Mouse (Mus musculus): ENCODE results near the gene Swt1. TPM values are rescaled to one million over a fixed set of nuclear protein-coding genes. Genes with fewer than 3 reads are reported as not detected.
"Not testable (repeated sequence)": the region's sequence is repeated elsewhere in the genome, so short reads cannot be mapped to it uniquely, and the experiment has no call there.

Gene Swt1
- 38.7 and 42.7 TPM in 2 replicates for polyA plus RNA-seq (2015; fragmentation: Nextera tagmentation; extraction: Ambion mirVana)

DNA sequence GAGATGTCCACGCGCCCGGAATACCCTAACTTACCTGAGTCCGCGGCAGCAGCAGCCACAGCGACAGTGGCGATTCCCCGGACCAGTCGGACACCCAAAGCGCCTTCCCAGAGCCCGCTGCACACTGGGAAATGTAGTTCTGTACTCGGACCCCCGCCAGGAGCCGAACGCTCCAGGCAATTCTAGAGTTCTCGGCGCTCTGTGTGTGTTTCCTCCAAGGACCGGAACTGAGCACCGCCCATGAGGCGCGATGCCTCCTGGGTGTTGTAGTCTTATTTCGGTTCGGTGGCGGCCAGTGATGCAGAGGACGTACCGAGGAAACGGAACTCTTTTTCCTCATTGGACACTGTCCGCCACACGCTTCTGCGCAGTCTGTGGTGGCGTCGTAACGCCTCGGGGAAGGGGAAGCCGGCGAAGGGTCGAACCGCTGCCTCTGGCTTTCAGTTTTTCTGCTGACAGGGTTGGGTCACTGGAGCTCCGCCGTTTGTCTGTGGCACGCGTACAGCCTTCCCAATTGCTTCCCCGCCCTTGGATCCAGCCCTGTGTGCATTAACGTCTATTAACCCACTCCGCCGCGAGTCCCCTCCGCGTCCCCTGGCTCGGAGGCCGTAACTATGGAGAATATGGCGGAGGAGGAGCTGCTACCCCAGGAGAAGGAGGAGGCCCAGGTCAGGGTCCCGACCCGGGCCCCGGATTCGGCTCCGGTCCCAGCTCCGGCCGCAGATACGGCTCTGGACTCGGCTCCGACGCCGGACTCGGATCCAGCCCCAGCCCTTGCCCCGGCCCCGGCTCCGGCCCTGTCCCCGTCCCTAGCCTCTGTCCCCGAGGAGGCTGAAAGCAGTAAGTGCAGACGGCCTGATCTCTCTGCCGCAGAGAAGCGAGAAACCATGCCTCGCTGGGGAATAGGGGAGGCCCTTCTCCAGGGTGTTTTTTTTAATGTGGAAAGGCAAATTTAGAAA, at the start of gene Swt1, which contains the start of gene Trmt1l:
TSS of gene Swt1 (minus strand) at position 193 of the 959 bp plus-strand sequence.
TSS of gene Trmt1l (plus strand) at position 280 of the 959 bp plus-strand sequence.
- DNase-seq (ENCODE audit: low spot score) = peak; percentile 96

DNA sequence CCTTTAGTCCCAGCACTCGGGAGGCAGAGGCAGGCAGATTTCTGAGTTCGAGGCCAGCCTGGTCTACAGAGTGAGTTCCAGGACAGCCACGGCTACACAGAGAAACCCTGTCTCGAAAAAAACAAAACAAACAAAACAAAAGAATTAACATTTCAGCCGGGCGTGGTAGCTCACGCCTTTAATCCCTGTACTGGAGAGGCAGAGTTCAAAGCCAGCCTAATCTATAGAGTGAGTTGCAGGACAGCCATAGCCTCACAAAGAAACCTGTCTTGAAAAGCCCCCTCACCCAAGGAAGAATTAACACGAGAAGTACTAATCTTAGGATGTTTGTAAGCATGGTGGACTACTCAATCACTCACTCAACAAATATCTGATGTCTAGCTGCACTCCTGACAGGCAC, 44.1 kb upstream of the Swt1 start:
- DNase-seq (ENCODE audit: low spot score) = not testable (repeated sequence)

DNA sequence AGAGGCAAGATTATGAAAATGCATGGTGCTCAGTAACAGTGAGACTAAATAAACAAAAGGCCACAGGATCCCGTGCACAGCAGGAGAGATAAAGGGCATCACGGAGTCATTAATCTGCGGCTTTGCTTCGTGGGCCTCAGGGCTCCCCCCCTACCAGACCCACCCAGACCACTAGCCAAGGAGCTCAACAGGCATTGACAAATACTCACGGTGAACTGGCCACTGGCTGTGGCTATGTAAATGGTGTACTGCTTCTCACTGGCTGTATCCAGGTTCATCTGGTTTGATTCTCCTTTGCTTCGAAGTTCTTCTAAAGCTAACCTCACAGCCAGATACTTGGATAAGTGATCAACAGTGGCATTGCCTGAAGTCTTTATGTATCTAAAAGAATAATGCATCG, 43.2 kb upstream of the Swt1 start:
- no peak for DNase-seq (ENCODE audit: low spot score)

DNA sequence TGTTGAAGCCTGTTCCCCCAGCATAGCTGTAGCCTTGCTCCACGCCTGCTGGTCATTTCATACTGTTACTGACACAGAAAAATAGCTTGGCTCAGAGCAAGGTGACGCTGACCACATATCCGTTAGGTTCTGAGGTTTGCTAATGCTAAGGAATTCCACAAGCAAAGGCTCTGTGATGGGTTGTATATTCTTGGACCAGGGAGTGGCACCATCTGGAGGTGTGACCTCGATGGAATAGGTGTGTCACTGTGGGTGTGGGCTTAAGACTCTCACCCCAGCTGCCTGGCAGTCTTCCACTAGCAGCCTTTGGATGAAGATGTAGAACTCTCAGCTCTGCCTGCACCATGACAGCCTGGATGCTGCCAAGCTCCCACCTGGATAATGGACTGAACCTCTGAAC, 38.3 kb upstream of the Swt1 start:
- DNase-seq (ENCODE audit: low spot score) = no peak

DNA sequence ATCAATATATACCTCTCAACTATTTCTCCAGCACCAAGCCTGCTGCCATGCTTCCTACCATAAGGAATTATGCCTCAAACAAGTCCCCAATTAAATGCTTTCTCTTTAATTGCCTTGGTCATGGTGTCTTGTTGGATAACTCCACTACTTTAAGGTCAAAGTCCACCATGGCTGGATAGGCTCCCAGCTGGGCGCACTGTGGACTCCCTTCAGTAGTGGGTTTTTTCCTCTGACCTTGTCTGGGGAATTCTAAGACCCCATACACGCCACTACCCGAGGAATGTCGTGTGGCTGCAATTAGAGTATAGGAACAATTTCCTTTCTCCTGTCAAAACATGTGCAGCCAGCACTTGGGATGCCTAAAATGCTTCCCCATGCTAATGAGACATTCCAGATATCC, 36.7 kb upstream of the Swt1 start:
- no peak for DNase-seq (ENCODE audit: low spot score)

DNA sequence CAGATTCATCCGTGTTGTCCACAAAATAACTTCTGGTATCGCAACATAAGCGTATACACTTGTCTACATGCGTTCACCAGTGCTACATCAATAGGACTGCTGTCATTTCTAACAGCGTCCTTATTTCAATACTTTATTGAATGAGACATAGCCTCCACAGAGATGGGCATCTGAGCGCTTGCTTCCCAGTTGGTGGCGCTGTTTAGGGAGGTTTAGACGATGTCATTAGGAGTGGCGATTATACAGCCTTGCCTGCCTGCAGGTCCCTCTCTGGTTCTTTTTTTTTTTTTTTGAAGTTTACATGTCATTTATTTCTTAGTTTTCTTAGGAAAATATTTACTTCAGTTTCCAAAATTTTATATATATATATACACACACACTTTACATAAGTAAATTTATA, 33.0 kb upstream of the Swt1 start:
- no peak for DNase-seq (ENCODE audit: low spot score)

DNA sequence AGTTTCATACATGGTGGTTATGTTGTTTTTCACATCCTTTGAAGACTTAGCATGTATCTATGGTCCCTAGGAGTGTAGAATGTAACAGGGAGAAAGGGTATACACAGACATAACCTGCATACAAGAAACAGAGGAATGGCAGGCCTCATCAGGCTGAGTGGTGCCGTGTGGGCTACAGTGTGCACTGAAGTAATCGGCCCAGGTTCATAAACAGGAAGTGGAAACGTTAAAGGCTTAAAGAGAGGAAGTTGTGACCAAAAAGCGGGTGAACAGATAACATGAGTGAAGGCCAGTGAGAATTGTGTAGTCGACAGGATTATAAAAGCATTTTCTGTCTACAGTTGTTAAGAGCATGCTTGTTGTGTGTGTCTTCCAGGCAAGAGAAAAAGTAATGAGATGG, 28.8 kb upstream of the Swt1 start:
- DNase-seq (ENCODE audit: low spot score) = peak; percentile 52

DNA sequence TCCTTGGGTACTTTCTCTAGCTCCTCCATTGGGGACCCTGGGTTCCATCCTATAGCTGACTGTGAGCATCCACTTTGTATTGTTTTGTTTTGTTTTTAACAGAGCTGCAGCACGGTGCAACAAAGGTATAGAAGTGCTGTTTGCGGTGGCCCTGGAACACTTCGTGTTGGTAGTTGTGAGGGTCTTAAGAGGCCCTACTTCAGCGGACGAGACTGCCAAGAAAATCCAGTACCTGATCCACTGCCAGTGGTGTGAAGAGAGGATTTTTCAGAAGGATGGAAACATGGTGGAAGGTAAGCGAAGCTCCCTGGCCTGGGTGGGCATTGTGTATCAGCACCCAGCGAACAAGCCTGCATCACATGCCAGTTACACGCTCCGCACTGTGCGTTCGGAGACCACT, 23.7 kb upstream of the Swt1 start:
- no peak for DNase-seq (ENCODE audit: low spot score)

DNA sequence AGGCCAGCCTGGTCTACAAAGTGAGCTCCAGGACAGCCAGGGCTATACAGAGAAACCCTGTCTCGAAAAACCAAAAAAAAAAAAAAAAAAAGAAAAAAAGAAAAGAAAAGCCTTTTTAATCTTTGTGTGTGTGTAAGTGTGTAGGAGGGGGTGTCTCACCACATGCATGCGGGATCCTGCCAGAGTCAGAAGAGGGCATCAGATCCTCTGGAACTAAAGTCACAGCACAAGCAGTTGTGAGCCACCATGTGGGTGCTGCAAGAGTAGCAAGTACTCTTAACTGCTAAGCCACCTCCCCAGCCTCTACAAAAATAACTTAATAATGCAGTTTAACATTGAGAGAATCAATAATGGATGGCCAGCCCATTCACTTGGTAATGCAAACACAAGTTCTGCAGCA, 22.6 kb upstream of the Swt1 start:
- DNase-seq (ENCODE audit: low spot score) = no peak

DNA sequence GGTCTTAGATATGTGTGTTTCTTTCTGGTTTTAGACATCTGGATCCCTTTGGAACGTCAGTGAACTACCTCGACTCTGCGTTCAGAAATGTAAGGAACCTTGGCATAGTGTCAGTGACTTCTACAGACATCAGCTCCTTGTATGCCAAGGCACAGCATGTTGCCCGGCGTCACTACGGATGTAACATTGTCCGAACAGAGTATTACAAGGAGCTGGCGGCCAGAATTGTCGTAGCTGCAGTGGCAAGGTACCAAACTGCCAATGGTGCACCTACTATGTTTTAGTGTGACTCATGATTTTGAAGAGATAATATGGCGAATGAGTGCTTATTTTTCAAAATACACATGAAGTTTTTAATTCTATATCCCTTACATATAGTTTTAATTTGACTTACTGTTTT, 21.6 kb upstream of the Swt1 start:
- no peak for DNase-seq (ENCODE audit: low spot score)

DNA sequence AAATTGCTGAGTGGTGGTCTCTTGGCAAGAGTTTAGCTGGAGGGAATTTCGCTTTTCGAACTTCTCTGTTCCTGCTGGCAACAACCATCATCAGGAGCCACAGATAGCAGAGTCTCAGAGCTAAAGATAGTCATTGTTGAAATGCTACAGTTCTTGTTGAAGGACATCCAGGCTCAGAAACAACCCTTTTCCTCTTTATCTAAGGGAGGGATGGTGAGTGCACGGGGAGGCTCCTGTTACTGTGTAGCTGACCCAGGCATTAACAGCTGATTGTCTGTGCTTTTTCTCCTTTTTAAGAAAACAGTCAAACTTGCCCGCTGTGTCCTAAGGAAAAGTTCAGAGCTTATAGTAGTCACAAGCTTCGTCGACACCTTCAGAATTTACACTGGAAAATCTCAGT, 7.2 kb upstream of the Swt1 start:
- DNase-seq (ENCODE audit: low spot score) = no peak

DNA sequence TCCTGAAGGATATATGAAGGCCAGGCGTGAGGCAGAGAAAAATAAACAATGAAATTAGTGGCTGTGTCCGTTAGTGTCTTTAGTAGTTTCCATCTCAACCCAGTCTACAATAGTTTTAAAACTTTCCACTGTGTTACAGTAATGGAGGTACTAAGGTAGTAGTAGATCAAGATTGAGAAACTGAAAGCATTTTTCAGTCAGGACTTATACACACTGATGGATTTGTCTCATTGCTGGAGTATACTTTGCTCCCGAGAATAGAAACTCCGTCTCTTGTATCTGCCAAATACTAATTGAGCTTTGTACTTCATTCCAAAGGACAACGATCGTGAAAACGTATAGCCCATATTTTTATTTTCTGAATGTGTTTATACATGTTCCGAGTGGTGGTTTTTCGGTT, 1.1 kb upstream of the Swt1 start:
- DNase-seq (ENCODE audit: low spot score) = no peak

DNA sequence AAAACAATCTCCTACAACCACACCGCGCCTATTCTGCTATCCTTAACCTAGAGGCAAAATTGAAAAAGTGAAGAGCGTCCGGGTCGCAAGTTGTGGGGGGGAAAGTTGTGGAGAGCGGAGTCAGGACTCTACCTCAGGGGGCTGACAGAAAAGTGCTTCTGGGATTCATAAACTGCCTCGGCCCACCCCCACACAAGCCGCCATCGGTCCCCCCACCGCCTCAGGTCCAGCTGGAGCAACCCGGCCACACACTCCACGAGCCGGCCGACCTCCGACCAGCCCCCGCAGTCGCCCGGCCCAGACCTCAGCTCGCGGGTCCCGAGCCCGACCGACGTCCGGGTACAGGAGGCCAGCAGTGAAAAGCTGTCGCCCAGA, 380 bp downstream of the Swt1 start:
- no peak for DNase-seq (ENCODE audit: low spot score)

DNA sequence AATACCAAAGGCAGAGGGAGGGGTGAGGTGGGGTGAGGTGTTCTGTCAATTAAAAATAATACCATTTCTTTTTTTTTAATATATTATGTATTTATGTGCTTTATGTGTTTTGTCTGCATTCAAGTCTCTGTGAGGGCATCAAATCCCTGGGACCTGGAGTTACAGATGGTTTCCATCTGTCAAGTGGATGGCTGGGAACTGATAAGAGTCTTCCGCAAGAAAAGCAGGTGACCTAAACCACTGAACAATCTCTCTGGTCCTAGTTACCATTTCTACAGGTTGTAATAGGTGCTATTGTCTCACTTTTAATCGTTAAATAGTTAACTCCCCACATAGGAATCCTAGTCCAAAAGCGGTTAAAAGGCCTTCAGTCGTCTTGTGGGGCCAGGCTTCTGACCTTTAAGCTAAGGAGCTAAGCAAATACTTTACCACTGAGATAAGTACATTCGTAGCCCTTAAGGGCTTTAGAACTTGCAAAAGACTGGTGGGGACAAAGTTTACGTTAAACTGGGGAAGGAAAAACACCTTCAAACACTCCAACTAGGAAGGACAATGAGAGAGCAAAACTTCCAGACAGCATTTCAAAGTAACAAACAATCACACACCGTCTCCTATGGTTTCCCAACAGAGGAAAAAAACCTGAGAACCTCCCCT, 1.2 kb downstream of the Swt1 start:
- no peak for DNase-seq (ENCODE audit: low spot score)

DNA sequence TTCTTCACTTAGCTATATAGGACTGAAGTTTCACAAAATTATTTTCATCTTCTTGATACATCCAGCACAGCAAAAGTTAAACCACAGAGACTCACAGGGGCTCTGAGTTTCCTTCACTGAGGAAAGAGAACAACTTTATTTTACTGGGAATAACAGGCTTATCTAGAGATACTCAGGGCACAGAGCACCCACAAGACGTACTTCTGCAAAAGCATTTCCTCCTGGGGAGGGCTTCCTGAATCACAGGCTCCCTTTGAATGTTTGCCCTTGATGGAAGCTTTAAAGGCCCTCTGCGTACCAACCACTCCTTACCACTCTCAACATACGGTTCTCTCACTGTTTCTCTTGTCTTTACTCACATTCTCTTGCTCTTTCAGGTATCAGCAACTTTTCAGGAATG, 6.1 kb downstream of the Swt1 start:
- DNase-seq (ENCODE audit: low spot score) = no peak

DNA sequence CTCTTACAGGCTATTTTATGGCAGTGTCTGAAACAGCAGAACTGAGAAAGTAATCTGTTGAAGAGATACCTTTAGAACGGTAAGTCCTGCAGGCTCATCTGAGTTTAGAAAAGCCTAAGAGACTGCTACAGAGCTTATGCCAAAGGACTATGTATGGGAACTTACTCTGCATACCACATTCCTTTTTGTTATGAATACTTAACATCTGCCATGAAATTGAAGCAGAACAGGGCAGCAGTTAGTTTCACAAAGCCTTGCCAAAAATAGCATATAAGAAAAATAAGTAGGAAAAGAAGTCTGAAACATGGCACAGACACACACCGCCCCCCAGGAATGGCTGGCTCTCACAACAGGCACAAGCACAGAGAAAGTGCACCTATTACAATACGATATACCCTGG, 18.4 kb downstream of the Swt1 start:
- DNase-seq (ENCODE audit: low spot score) = no peak

DNA sequence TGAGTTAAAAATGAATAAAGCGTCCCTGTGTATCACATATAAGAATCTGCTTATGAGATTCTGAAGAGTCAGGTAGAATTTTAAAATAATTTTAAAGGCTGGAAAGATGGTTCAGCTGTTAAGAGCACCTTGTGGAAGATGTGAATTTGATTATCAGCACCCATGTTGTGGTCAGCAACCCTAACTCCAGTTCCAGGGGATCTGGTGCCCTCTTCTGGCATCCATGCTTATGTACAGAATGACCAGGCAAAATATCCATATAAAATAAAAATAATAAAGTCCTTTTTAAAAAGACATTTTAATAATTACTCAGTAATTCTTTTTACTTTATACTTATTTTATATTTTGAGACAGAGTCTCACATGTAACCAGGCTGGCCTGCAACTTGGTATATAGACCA, 38.2 kb downstream of the Swt1 start:
- DNase-seq (ENCODE audit: low spot score) = no peak

DNA sequence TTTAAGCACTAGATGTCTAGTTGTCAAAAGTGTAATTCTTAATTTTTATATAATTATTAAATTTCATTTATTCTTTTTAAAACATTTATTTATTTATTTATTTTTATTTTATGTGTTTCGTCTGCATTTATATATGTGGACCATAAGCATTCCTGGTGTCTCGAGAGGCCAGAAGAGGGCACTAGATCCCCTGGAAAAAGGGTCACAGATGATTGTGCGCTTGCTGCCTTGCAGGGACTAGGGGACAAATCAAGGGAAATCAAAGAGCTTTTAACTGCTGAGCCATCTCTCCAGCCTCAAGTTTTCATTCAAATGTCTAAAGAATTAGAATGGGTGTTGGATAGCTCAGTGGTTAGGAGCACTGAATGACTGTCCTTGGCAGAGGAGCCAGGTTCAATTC, 50.9 kb downstream of the Swt1 start:
- DNase-seq (ENCODE audit: low spot score) = no peak

DNA sequence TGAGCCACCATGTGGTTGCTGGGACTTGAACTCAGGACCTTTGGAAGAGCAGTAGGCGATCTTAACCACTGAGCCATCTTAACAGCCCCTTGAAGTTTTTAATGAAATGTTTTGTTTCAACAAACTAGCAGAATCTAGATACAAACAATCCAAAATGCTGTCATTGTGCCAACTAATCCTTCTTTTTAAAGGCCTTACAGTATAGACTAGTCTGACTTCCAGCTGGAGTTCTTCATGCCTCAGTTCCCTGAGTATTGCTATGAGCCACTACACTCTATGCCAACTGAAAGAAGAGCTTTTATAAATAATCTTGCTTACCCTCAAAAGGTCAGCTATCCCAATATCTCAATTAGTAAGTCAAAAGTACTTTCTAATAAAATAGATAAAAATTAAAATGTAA, 55.4 kb downstream of the Swt1 start:
- no peak for DNase-seq (ENCODE audit: low spot score)

DNA sequence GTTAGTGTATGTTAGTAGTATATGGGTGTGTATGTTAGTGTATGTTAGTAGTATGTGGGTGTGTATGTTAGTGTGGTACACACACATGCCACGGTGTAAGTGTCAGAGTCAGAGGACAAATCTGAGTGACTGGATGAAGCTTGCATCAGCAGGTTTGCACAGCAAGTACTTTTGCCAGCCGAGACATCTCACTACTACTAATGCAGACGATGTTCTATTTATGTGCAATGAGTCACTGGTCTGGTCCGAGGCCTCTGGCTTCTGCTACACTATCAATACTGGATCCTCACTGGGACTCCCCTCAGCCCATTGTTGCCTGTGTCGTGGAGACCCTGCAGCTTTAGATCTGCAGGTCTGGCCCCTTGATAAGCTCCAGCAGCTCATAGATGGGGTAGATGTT, 56.7 kb downstream of the Swt1 start:
- no peak for DNase-seq (ENCODE audit: low spot score)

DNA sequence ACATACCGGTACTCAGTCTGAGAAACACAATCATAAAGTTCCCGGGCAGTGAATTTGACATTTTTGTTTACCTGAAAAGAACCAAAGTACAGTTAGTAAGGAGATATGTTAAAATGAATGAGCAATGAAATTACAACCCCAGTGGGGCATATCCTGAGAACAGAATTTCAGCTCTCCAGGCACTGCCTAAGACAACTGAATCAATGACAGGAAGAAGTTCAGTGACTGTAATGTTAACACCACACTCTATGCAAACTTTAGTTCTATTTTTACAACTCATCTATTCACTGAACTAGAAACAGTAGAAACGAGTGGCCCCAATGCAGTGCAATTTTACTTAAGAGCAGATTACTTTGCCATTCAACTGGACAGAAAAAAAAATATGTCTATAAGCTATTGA, 57.7 kb downstream of the Swt1 start:
- DNase-seq (ENCODE audit: low spot score) = no peak

DNA sequence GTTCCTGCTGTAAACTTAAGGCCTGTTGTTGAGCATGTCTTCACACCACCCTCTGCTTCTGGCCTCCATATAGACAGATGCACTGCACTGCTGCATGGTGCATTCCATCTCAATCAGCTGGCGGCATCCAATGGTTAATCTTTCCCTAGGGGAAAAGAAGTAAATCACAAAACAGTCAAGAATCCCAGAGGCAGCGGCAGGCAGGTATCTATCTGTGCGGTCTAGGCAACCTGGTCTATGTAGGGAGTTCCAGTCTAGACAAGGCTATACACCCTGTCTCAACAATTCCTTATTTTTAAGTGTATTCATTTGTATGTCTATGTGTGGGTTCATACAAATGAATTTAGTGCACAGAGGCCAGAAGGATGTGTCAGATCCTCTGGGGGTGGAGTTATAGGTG, 59.8 kb downstream of the Swt1 start:
- no peak for DNase-seq (ENCODE audit: low spot score)
